Mouse (Mus musculus): Measurements from ENCODE around the gene Prrt1.

DNA sequence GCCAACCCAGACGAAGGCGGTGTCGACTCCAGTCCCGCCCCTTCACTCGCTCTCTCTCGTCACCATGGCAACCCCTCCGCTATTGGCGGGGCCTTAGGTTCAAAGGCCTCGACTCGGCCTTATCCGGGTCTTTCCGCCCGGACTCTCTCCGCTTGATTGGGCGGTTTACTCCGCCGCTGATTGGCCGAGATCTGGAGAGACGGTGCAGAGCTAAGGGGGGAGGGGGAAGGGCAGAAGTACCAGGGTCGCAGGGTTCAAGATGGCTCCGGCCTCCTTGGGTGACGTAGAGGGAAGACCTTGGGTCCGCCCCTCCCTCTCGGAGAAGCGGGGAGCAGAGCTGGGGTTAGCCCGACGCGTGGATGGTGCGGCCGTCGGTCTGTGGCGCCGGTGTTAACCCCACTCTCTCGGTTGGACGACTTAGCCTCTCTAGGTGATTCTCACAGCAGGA, 25.2 kb upstream of the Prrt1 start, which contains the start of gene Agpat1:
- TF ChIP-seq CTCF (IDR thresholded peaks at IDR 0.05; ENCODE audit: low read depth) (no peak), EP300 (IDR thresholded peaks at IDR 0.05; ENCODE audit: low read depth) (no peak)
